Mouse (Mus musculus) CD8-positive naive resting alpha-beta T cell, adult 57 days (primary cell): ENCODE data around the gene Cntrl. TPM values are rescaled to one million over a fixed set of nuclear protein-coding genes. Genes with fewer than 3 reads are reported as not detected.

Source experiments
- total RNA-seq: library from RNA; stranded (reverse); gene quantifications from one replicate; pipeline ENCODE4 v1.2.4, GENCODE M21; 2023

The Cntrl gene
- total RNA-seq: 120 TPM

GRCm38 (mm10) chr2:35109141-35109923 lies at the start of gene Cntrl:
TSS of gene Cntrl (plus strand) at chr2:35109492.

GRCm38 (mm10) chr2:35061338-35061737 lies 48.0 kb upstream of the Cntrl start, which contains the start of gene Hc:
TSS of gene Hc (minus strand) at chr2:35061438.

GRCm38 (mm10) chr2:35101443-35101842 lies 7.8 kb upstream of the Cntrl start, which contains the start of gene AI182371:
TSS of gene AI182371 (minus strand) at chr2:35101543.

GRCm38 (mm10) chr2:35200898-35201668 lies 91.8 kb downstream of the Cntrl start, which contains the start of gene Rab14:
TSS of gene Rab14 (minus strand) at chr2:35201120.

Other genes with a start within 250 kb of the Cntrl start
- not detected for gene Cutal, start 235.1 kb upstream of the Cntrl start, total RNA-seq
- 28.4 TPM for gene Psmd5, start 234.5 kb upstream of the Cntrl start, total RNA-seq
- gene Phf19, start 195.5 kb upstream of the Cntrl start, total RNA-seq: 3.3 TPM
- gene Traf1, start 147.7 kb upstream of the Cntrl start, total RNA-seq: 218 TPM
- gene Hc, start 48.1 kb upstream of the Cntrl start, total RNA-seq: not detected
- gene AI182371, start 7.9 kb upstream of the Cntrl start, total RNA-seq: 1.6 TPM
- 142 TPM for gene Rab14, start 91.6 kb downstream of the Cntrl start, total RNA-seq
- gene Gsn, start 146.9 kb downstream of the Cntrl start, total RNA-seq: 19.8 TPM
- gene Stom, start 227.5 kb downstream of the Cntrl start, total RNA-seq: 2.2 TPM